8 mouse cellular contexts compared by ENCODE assay signal in the genomic region with DNA sequence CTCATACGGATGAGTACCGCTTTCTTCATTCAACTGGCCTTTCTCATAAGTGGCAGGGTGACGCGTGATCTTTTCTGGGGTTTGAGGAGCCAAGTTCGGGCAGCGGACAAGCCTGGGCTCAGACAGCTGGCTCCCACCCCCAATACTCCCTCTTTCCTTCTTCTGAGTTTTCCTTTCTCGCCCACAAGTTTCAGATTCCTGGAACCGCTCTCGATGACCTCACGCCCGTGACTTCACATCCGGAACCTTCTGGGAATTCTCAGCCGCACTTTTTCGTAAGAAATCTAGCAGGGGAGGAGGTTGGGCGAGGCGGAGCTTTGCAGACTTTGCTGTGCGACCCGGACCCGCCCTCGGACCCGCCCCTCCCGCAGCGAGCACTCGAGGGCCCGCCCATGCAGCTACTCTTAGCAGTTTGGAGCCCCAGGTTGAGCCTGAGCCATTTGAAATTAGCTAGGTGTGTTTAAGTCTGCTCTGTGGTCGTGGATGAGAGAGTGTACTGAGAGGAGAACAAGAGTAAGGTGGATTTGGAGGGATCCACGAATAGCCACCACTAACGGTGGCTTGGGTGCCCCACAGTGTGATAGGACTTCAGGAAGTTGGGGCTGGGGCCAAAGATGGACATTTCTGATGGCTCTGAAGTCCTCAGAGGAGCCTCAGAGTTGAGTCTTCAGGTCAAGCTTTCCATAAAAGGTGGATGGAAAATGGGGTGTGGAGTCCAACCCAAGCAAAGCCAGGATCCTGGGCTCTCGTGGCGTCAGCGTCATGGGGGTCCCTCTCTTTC. TPM values are rescaled to one million over a fixed set of nuclear protein-coding genes. Genes with fewer than 3 reads are reported as not detected.
DNase-seq lines count a peak whose midpoint lies in the region; ATAC-seq lines count a peak whose summit lies in the region.

No protein-coding gene starts in this region.

- H3K9me3 ChIP-seq in intestine, embryonic 15.5 days = no peaks in the 10 kb centered on the region
- no peaks in the 10 kb centered on the region for H3K9me3 ChIP-seq in liver, embryonic 11.5 days (ENCODE audit: control insufficient read depth, low read length)

- H3K27ac ChIP-seq in intestine, embryonic 15.5 days = peak overlapping the region; percentile 79
- peak overlapping the region; percentile 69 for H3K27ac ChIP-seq in liver, embryonic 11.5 days (ENCODE audit: low read depth, low read length)

- H3K27me3 ChIP-seq in intestine, embryonic 15.5 days (replicated peaks) = no peaks in the 10 kb centered on the region
- no peaks in the 10 kb centered on the region for H3K27me3 ChIP-seq in liver, embryonic 11.5 days (replicated peaks; ENCODE audit: control insufficient read depth, insufficient read depth, low read length)

- 9% methylated on average over 31 of the region's 31 CpGs for WGBS in intestine, embryonic 15.5 days
- WGBS in liver, embryonic 11.5 days = 8% methylated on average over 31 of the region's 31 CpGs

- H3K4me2 ChIP-seq in intestine, embryonic 15.5 days (replicated peaks) = peak overlapping the region; percentile 70
- peak overlapping the region; percentile 79 for H3K4me2 ChIP-seq in liver, embryonic 11.5 days

- no peaks in the 10 kb centered on the region for H3K36me3 ChIP-seq in intestine, embryonic 15.5 days
- H3K36me3 ChIP-seq in liver, embryonic 11.5 days (ENCODE audit: control insufficient read depth, insufficient read depth, low read length) = no peaks in the 10 kb centered on the region

- no peak; the same call in 1 of the 2 replicates for ATAC-seq in cerebellum, adult (ENCODE audit: insufficient number of reproducible peaks, low FRiP score, low TSS enrichment)
- peak; percentile 88 for ATAC-seq in granulocyte monocyte progenitor cell, adult 5-6 weeks (replicated peaks; ENCODE audit: poor library complexity, severe bottlenecking)
- peak; percentile 97 for ATAC-seq in intestine, embryonic 15.5 days
- ATAC-seq in liver, embryonic 11.5 days (replicated peaks; ENCODE audit: low FRiP score) = peak; percentile 97
- ATAC-seq in monocyte, adult 5-6 weeks (replicated peaks; ENCODE audit: insufficient number of reproducible peaks, low FRiP score, low TSS enrichment, poor library complexity, severe bottlenecking) = peak; percentile 83

- DNase-seq in cerebellum, adult 9-11 months = peak; percentile 26
- DNase-seq in embryo, embryonic 10.5 days (ENCODE audit: low spot score) = peak; percentile 95
- peak; percentile 85 for DNase-seq in liver, embryonic 11.5 days (ENCODE audit: low spot score)
- DNase-seq in spleen, postnatal 4 days (ENCODE audit: low spot score in 2 of 2) = peak; percentile 67 to 82

- H3K9ac ChIP-seq in intestine, embryonic 15.5 days = peak overlapping the region; percentile 43
- peak overlapping the region; percentile 70 for H3K9ac ChIP-seq in liver, embryonic 11.5 days (ENCODE audit: low read depth, low read length)

- H3K4me1 ChIP-seq in intestine, embryonic 15.5 days (replicated peaks) = peaks cover 11% of the 10 kb centered on the region
- H3K4me1 ChIP-seq in liver, embryonic 11.5 days (replicated peaks; ENCODE audit: control insufficient read depth, insufficient read depth, low read length) = peaks cover 15% of the 10 kb centered on the region

- peak overlapping the region; percentile 38 for H3K4me3 ChIP-seq in intestine, embryonic 15.5 days (replicated peaks)
- H3K4me3 ChIP-seq in liver, embryonic 11.5 days (ENCODE audit: low read depth, low read length) = peak overlapping the region; percentile 57

RNA-seq across cellular contexts. Expression of gene Csrnp1, which starts 17.7 kb away (rescaled TPM):
- total RNA-seq in granulocyte monocyte progenitor cell, adult 5-6 weeks (2014; fragmentation: Nextera tagmentation) = 1.3 and 8.5 TPM in 2 replicates
- 8.8 and 16.9 TPM in 2 replicates for total RNA-seq in granulocyte monocyte progenitor cell, adult 5-6 weeks (2017)
- polyA plus RNA-seq in intestine, embryonic 15.5 days (2015; fragmentation: Nextera tagmentation; extraction: Ambion mirVana) = 5.3 and 5.9 TPM in 2 replicates
- 1.1 and 2.2 TPM in 2 replicates for polyA plus RNA-seq in liver, embryonic 11.5 days (2014; fragmentation: Nextera tagmentation; extraction: Ambion mirVana)
- total RNA-seq in monocyte, adult 5-6 weeks (2017) = 46.8 to 67.3 TPM (median 52.6 TPM) in 3 replicates

RNA-seq across cellular contexts. Expression of gene Xirp1, which starts 21.3 kb away (rescaled TPM):
- not detected in 2 replicates for total RNA-seq in granulocyte monocyte progenitor cell, adult 5-6 weeks (2014; fragmentation: Nextera tagmentation)
- total RNA-seq in granulocyte monocyte progenitor cell, adult 5-6 weeks (2017) = not detected in 2 replicates
- polyA plus RNA-seq in intestine, embryonic 15.5 days (2015; fragmentation: Nextera tagmentation; extraction: Ambion mirVana) = 0.06 TPM in 1 of 2 replicates, not detected in the other
- polyA plus RNA-seq in liver, embryonic 11.5 days (2014; fragmentation: Nextera tagmentation; extraction: Ambion mirVana) = 0.25 and 1.1 TPM in 2 replicates
- 0.76 to 2.0 TPM (median 1.7 TPM) in 3 replicates for total RNA-seq in monocyte, adult 5-6 weeks (2017)

Comparison
In these comparisons a context has a peak if more than half of its experiments do, and no peak if none do; other contexts are left out.
1. DNase-seq: peak in every context shown above with its lines; median percentile 95 in embryo, embryonic 10.5 days; 85 in liver, embryonic 11.5 days; 74 in spleen, postnatal 4 days; 26 in cerebellum, adult 9-11 months.